Mouse (Mus musculus) brain, embryonic 18.5 days (tissue): ENCODE measurements around the gene Ccdc182.

ENCODE experiments used
- DNase-seq: peaks from one replicate; pipeline ENCODE4 v3.0.0-alpha.2; 2012; ENCODE audit warnings: low read depth, low spot score

The Ccdc182 gene

DNA sequence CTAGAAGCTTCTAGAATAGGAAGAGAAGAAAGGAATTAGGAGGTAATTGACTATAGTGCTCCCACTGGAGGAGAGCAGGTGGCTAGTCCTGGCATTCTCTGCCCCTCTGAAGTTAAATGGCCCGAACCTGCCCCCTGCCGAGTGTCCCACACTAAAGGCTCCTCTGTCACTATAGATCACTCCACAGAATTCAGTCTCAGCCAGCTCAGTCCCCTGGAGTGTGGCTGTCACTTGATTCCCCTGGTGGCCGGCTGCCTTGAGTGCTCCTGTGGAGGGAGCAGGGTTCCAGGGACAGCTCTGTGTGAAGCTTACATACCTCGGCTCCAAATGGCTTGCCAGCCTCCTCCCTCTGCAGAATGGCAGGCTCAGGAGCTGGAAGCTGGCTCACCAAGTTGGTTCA lies 33.2 kb downstream of the Ccdc182 start:
- no peak for DNase-seq

DNA sequence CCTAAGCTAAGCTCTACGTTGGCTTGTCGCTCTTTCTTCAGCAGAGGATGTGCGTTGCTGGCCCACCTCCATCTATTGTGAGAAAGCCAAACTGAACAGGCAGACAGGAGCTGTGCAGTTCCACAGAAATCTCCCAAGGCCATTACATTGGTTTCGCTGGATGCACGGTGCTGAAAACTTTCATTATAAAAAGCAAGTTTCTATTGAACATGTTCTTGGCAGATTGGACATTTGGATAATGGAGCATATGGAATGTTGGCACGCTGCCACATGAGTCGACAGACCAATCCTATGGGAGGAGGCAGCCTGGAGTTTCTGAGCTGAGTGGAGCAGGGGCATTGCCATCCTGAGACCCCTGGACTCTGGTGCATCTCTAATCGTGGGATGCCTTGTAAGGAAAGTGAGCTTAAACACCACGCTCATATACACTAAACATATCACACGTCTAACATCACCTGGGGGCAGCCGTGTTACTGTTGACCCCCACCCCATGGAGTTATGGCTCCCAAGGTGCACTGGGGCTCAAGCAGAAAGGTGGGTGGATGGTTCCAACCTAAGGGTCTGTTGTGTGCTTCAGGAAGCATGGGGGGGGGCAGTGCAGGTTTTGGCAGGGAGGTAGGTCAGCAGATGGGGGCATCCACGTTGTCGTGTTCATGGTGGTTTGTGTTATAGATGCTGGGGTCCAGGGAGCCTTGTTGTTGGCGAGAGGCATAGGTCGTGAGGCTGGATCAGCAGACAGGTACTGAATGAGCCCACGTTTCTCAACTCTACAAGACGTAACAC lies 35.1 kb downstream of the Ccdc182 start:
- DNase-seq = no peak

DNA sequence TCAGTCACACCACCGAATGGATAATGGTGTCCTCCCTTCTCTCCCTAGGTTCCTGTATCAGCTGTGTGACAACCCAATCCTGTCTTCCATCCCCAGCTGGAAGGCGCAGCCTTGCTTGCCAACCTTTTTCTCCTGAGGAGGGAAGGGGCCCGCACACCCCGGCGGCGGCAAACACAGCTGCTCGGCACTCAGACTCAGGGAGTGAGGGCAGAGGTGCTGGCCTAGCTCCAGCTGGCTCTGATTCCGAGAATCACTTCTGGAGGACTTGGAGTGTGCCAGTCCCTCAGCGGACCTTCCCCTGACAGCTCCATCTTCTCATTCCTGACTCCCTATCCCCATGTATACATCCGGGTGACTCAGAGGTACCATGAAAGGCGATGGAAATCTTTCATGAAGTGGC lies 36.9 kb downstream of the Ccdc182 start:
- peak; percentile 22 for DNase-seq

DNA sequence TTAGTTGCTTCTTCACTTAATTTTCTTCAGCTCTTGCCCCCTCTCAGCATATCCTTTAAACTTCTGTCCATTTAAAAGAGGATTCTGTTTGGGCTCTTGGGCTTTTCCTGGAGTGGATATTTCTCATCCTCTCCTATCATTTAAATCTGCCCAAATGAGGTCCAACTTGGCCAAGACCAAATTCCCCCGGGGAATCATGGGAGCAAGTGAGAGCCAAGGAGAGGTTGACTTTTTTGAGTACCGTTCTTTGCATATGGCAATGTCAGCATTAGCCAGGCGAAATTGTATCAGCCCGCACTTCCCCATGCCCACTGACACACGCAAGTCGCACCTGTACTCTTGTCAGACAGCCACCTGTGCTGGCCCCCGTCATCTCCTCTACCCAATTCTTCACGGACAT lies 37.9 kb downstream of the Ccdc182 start:
- DNase-seq = no peak

DNA sequence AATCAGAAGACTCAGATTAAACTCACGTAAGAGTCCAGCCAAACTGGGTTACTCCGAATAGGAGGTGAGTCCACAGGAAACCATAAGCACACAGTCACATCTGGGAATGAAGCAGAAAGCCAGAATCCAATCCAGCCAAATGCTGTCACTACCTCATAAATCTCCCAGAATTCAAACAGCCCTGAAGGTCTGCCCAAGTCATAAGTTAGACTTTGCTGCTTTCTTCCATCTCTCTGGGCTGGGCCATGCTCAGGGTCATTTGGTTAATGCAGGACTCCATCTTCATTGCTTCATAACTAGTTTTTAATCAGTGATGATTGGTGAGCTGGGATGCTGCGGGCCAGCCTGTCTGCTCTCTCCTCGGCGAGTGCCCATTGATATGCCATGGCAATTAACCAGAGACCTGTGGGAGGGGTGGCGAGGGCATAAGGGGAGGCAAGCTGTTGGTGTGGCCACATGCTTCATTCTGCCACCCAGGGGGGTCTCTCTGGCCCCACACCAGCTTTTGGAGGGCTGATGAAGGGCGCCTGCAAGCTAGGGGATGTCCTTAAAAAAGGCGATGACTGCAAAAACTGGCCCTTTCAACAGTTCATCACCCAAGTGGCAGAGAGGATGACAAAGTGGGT lies 38.6 kb downstream of the Ccdc182 start:
- DNase-seq = no peak

DNA sequence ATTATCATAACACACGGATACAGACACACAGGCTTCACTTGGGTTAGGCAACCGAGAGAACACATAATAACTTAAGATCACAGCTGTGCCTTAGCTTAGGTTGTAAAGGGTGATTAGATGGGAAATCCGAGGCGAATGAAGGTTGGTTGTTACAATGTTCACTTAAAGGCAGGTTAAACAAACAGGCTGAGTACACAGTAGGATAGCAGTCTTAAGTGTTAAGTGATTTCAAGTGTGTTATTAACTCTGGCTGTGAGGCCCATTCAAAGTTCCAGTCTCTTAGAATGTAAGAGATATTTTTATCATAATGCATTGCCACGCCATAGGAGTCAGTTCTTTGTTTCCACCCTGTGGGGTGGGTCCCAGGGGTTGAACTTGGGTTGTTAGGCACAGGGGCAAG lies 41.0 kb downstream of the Ccdc182 start:
- no peak for DNase-seq

DNA sequence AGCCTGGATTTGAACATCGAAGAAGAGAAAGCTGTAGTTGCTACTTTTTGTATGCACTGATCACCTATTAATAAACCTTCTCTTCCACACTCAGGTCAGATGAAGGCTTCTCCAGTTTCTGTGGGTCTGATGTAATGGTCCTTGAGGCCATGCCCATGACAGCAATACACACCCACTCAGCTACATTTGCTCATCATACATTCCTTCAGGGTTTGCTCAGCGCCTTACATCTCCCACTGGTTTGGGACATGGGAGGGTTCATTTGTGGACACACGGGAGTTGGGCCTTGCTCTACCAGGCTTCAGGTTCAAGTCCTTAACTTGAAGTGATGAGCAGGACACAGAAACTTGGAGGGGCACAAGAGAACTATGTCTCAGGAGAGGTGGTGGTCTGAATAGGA lies 44.1 kb downstream of the Ccdc182 start:
- DNase-seq = no peak
